Mouse (Mus musculus): Measurements from ENCODE around the gene Nos1ap. TPM values are rescaled to one million over a fixed set of nuclear protein-coding genes. Genes with fewer than 3 reads are reported as not detected.

Nos1ap gene
- polyA plus RNA-seq, 1 experiment: 1.6 TPM

DNA sequence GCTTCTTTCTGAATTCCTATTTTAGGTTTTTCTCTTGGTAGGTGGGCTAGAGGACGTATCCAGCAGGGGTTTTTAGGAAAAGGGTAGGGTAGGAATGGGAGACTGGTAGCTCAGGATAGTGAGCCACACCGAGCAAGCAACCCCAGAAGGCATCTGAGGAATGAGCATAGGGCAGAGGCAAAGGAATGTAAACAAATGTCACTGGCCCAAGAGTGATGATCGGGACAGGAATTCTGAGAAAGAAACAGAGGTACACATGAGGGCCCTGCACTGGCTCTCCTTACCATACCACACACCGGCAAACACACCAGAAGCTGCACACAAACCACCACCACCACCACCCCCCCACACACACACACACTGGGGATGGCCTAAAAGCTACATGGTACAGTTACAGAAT, 132.0 kb downstream of the Nos1ap start:
- H3K27ac ChIP-seq (ENCODE audit: insufficient read depth, low read depth, low read length): no peak overlapping the region
- no peaks in the 10 kb centered on the region for H3K4me1 ChIP-seq (ENCODE audit: control insufficient read depth, insufficient read depth, low read length)
- no peak overlapping the region for H3K4me3 ChIP-seq (ENCODE audit: insufficient read depth, low read length)
- no peak for TF ChIP-seq CTCF (IDR thresholded peaks at IDR 0.05; ENCODE audit: low read depth, low read length)
- no peak for TF ChIP-seq POLR2A (IDR thresholded peaks at IDR 0.05; ENCODE audit: borderline replicate concordance, low read depth, low read length)

DNA sequence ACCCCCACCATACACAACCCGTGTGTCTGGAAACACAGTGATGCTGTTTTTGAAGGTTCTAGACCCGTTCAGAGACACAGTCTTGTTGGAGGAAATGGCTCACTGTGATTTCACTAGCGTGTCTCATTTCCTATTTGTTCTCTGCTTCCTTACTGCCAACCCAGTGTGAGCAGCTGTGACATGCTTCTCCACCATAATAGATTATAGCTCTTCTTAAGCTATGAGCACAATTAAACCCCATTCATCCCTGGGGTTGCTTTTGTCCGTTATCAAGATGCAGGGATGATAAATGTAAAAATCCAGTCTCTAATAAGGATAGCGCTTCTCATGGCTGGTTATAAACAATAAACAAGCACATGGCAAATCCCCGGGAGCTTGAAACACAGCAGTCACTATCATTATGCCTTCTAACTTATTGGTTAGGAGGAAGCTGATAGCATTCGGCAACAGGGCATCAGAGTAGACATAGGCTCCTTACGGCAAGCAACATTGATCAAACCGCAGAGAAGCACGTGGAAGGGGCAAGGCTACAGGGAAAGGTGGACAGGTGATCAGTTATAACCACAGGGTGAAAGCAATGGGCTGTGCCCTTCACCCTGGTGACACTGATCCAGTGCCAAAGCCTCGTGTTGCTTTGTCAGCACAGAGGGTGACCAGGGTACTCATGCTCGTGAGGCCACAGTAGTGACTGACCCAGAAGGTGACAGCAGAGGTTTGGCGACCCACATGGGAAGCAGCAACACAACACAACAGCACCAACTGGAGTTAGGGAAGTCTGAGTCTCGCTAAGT, 133.6 kb downstream of the Nos1ap start:
- no peak overlapping the region for H3K4me3 ChIP-seq (ENCODE audit: insufficient read depth, low read length)
- no peaks in the 10 kb centered on the region for H3K4me1 ChIP-seq (ENCODE audit: control insufficient read depth, insufficient read depth, low read length)
- no peak overlapping the region for H3K27ac ChIP-seq (ENCODE audit: insufficient read depth, low read depth, low read length)
- TF ChIP-seq POLR2A (IDR thresholded peaks at IDR 0.05; ENCODE audit: borderline replicate concordance, low read depth, low read length) (no peak), CTCF (IDR thresholded peaks at IDR 0.05; ENCODE audit: low read depth, low read length) (no peak)

DNA sequence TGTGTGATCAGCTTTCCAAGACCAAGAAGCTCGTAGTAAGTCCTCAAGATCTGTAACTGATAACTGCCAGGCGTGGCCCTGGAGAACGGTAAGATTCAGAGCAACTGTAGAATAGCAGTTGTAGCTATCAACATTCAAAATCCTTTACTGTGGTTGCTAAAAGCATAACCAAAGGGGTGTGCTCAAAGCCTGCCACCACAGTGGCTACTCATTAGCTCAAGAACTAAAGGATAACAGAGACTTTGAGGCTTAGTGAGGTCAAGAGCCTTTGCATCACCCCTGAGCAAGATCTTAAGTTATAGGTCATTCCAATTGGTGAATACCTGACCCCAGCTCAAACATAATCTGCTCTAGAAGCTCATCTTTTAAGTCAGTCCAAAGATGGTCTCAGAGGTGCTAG, 134.3 kb downstream of the Nos1ap start:
- TF ChIP-seq CTCF (IDR thresholded peaks at IDR 0.05; ENCODE audit: low read depth, low read length) (no peak), POLR2A (IDR thresholded peaks at IDR 0.05; ENCODE audit: borderline replicate concordance, low read depth, low read length) (no peak)
- no peak overlapping the region for H3K4me3 ChIP-seq (ENCODE audit: insufficient read depth, low read length)
- no peaks in the 10 kb centered on the region for H3K4me1 ChIP-seq (ENCODE audit: control insufficient read depth, insufficient read depth, low read length)
- no peak overlapping the region for H3K27ac ChIP-seq (ENCODE audit: insufficient read depth, low read depth, low read length)

DNA sequence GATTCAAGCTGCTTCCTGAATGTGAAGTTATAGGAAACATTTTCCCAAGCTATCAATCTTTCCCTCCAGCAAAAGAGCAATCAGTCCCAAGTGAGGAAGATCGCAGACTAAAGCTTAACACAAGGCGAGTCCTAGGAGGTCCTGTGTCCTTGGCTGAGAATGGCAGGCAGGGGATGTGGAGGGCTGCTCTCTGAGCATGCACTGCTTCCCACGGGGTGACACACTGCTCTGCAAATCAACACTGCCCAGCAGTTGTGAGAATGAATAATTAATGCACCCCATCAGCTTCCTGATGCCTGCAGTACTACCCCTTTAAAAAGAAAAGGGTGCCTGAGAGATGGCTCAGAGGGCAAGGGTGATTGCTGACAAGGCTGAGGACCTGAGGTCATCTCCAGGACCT, 136.2 kb downstream of the Nos1ap start:
- TF ChIP-seq CTCF (IDR thresholded peaks at IDR 0.05; ENCODE audit: low read depth, low read length) (no peak), POLR2A (IDR thresholded peaks at IDR 0.05; ENCODE audit: borderline replicate concordance, low read depth, low read length) (no peak)
- no peak overlapping the region for H3K27ac ChIP-seq (ENCODE audit: insufficient read depth, low read depth, low read length)
- H3K4me1 ChIP-seq (ENCODE audit: control insufficient read depth, insufficient read depth, low read length): no peaks in the 10 kb centered on the region
- H3K4me3 ChIP-seq (ENCODE audit: insufficient read depth, low read length): no peak overlapping the region

DNA sequence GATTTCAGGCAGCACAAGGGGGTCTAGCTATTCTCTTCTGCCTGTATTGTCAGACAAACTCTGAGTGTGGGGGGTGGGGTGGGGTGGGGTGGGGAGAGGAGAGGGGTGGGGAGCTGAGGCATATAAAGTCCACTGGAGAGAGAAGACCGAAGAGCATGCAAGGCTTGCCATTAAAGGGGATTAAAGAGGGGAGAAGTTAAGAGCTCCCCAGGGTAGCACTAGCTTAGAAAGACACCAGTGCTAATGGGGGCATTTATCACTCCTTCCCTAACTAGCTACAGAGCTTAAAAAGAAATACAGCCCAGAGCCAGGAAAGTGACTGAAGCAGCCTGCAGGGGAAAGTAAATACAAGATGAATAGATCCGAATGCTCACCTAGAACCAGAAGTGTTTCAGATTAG, 141.4 kb downstream of the Nos1ap start:
- TF ChIP-seq POLR2A (IDR thresholded peaks at IDR 0.05; ENCODE audit: borderline replicate concordance, low read depth, low read length) (no peak), CTCF (IDR thresholded peaks at IDR 0.05; ENCODE audit: low read depth, low read length) (no peak)

DNA sequence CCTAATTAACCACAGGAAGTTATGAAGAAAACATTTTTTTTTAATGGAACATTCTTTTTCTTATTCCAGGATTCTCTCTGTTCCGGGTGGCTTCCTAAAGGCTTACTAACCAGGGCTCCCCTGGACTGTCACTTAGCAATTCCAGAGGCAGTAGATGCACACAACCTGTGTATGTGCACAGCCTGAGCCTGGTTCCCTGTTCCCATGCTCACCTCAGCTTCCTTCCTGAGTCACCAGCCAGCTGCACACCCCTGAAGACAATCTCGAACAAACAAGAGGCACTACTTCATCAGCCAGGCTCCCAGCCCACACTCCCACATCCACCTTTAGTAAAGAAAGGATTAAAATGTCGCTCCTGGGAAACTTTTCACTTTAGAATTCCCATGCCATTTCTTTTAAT, 144.2 kb downstream of the Nos1ap start:
- TF ChIP-seq POLR2A (IDR thresholded peaks at IDR 0.05; ENCODE audit: borderline replicate concordance, low read depth, low read length) (no peak), CTCF (IDR thresholded peaks at IDR 0.05; ENCODE audit: low read depth, low read length) (no peak)
- Histone ChIP-seq H3K27ac (ENCODE audit: insufficient read depth, low read depth, low read length) (no peak overlapping the region), H3K4me3 (ENCODE audit: insufficient read depth, low read length) (no peak overlapping the region), H3K4me1 (ENCODE audit: control insufficient read depth, insufficient read depth, low read length) (no peaks in the 10 kb centered on the region)

More for the DNA sequence above, 141.4 kb downstream of the Nos1ap start:
- no peak overlapping the region for H3K4me3 ChIP-seq (ENCODE audit: insufficient read depth, low read length)
- H3K4me1 ChIP-seq (ENCODE audit: control insufficient read depth, insufficient read depth, low read length): no peaks in the 10 kb centered on the region
- no peak overlapping the region for H3K27ac ChIP-seq (ENCODE audit: insufficient read depth, low read depth, low read length)

DNA sequence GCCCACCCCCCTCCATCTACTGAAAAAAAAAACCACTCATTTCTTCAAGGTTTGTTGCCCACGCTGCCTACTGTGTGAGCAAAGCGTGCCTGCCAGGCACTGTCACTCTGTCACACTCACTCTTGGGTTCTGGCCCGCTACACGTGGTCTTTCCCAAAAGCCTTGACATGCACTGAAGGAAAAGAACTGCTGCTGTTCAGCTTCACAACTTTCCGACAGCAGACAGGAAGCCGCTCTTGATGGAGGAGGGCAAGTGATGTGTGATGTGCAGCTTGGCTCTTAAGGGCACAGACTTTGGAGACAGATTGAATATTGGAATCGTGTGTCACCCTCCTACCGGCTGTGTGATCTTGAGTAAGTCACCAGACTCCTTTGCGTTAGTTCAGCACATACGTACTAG, 149.3 kb downstream of the Nos1ap start:
- TF ChIP-seq POLR2A (IDR thresholded peaks at IDR 0.05; ENCODE audit: borderline replicate concordance, low read depth, low read length): no peak
- no peak for TF ChIP-seq CTCF (IDR thresholded peaks at IDR 0.05; ENCODE audit: low read depth, low read length)
- Histone ChIP-seq H3K4me1 (ENCODE audit: control insufficient read depth, insufficient read depth, low read length) (no peaks in the 10 kb centered on the region), H3K4me3 (ENCODE audit: insufficient read depth, low read length) (no peak overlapping the region), H3K27ac (ENCODE audit: insufficient read depth, low read depth, low read length) (no peak overlapping the region)

DNA sequence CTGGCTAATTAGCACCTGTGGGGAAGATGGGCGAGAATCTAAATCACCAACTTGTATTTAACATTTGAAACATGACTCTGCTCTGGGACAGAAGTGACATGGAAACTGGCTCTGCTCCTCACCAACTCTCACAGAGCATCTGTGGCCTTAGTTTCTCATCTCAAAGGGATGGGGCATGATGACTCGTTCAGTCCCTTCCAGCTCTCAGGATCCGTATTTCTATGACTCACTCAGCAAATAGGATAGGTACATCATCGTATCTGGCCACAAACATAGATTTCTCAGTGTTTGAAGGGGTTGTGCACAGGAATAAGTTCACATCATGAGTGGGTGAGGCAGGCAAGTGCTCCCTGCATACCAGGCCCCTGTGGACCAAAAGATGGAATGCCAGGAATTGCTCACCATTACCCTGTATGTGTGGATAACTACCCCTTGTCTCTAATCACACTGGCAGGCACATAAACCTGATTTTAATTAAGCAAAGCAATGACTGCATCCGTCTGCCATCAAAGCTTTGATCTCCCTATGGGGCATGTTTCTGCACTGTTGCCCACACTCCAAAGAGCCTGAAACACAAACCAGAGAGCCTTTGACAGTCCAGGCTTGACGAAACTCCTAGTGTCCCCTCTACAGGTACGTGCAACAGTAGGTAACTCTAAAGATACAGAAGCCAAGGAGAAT, 151.1 kb downstream of the Nos1ap start:
- Histone ChIP-seq H3K4me1 (ENCODE audit: control insufficient read depth, insufficient read depth, low read length) (no peaks in the 10 kb centered on the region), H3K27ac (ENCODE audit: insufficient read depth, low read depth, low read length) (no peak overlapping the region), H3K4me3 (ENCODE audit: insufficient read depth, low read length) (no peak overlapping the region)
- TF ChIP-seq CTCF (IDR thresholded peaks at IDR 0.05; ENCODE audit: low read depth, low read length): no peak
- no peak for TF ChIP-seq POLR2A (IDR thresholded peaks at IDR 0.05; ENCODE audit: borderline replicate concordance, low read depth, low read length)

DNA sequence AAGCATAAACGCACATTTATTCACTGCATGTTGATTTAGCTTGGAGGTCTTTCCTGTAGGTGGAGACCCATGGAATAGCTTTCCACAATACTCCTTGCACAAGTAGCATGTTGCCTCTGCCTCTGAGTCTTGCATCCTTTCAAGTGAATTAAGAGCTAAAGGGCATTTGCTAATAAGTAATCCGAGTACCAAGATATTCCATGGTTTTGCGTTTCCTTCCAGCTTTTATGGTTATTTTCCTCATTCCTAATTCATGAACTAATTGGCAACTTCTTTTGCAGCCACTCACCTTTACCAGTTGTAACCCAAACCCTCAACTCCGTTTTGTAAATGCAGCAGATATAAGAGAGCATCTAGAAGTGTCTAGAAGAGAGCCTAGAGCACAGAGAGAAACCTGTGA, 155.5 kb downstream of the Nos1ap start:
- H3K27ac ChIP-seq (ENCODE audit: insufficient read depth, low read depth, low read length): no peak overlapping the region
- H3K4me1 ChIP-seq (ENCODE audit: control insufficient read depth, insufficient read depth, low read length): no peaks in the 10 kb centered on the region
- H3K4me3 ChIP-seq (ENCODE audit: insufficient read depth, low read length): no peak overlapping the region
- TF ChIP-seq CTCF (IDR thresholded peaks at IDR 0.05; ENCODE audit: low read depth, low read length) (no peak), POLR2A (IDR thresholded peaks at IDR 0.05; ENCODE audit: borderline replicate concordance, low read depth, low read length) (no peak)

DNA sequence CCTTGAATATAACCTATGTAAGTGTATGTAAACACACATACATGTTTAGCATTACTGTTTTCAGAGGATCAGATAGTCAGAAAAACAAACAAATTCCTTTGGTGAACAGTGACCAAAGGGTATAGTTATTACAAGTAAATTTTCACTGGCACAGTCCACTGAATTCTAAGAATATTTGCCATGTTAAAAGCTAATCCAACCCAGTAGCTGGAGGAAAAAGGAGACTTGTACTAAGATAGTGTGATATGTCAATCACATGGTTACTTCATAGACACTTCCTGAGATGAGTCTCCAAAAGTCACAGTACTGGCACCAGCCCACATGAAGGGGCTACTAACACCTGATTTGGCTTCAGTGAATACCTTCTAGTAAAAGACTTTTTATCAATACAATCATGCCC, 156.0 kb downstream of the Nos1ap start:
- Histone ChIP-seq H3K27ac (ENCODE audit: insufficient read depth, low read depth, low read length) (no peak overlapping the region), H3K4me1 (ENCODE audit: control insufficient read depth, insufficient read depth, low read length) (no peaks in the 10 kb centered on the region)
- TF ChIP-seq POLR2A (IDR thresholded peaks at IDR 0.05; ENCODE audit: borderline replicate concordance, low read depth, low read length): no peak
- no peak for TF ChIP-seq CTCF (IDR thresholded peaks at IDR 0.05; ENCODE audit: low read depth, low read length)

More for the DNA sequence above, 156.0 kb downstream of the Nos1ap start:
- H3K4me3 ChIP-seq (ENCODE audit: insufficient read depth, low read length): no peak overlapping the region
